Mouse (Mus musculus): Measurements from ENCODE around the gene Olfr56. TPM values are rescaled to one million over a fixed set of nuclear protein-coding genes. Genes with fewer than 3 reads are reported as not detected.
A peak's percentile ranks its signal among the peaks of the same experiment; 100 is the strongest.

Olfr56 gene
- polyA plus RNA-seq, 1 experiment from 2014 or later: not detected

GRCm38 (mm10) chr11:49108833-49109232, 130.1 kb downstream of the Olfr56 start:
- no peaks in the 10 kb centered on the region for H3K27me3 ChIP-seq (ENCODE audit: control insufficient read depth, insufficient read depth, low read length)
- no peak overlapping the region for H3K4me3 ChIP-seq (ENCODE audit: low read depth, low read length)
- H3K9me3 ChIP-seq (ENCODE audit: control insufficient read depth, low read length): no peaks in the 10 kb centered on the region
- ATAC-seq (replicated peaks; ENCODE audit: low FRiP score): no peak
- no peak overlapping the region for H3K27ac ChIP-seq (ENCODE audit: low read depth, low read length)
- WGBS: 45% methylated on average over 1 of the region's 1 CpGs
- H3K9ac ChIP-seq (ENCODE audit: low read length): no peak overlapping the region
- H3K4me2 ChIP-seq (ENCODE audit: low read depth, low read length, severe bottlenecking): no peak overlapping the region
- H3K4me1 ChIP-seq (replicated peaks; ENCODE audit: control insufficient read depth, insufficient read depth, low read length): no peaks in the 10 kb centered on the region
- H3K36me3 ChIP-seq (ENCODE audit: control insufficient read depth, insufficient read depth, low read length): no peaks in the 10 kb centered on the region
- peak; percentile 56 for DNase-seq (ENCODE audit: low spot score)

- no peak overlapping the region for H3K4me3 ChIP-seq (ENCODE audit: low read depth, low read length)
- no peaks in the 10 kb centered on the region for H3K9me3 ChIP-seq (ENCODE audit: control insufficient read depth, low read length)
- no peaks in the 10 kb centered on the region for H3K4me1 ChIP-seq (replicated peaks; ENCODE audit: control insufficient read depth, insufficient read depth, low read length)
- no peak overlapping the region for H3K9ac ChIP-seq (ENCODE audit: low read length)
- no peak for ATAC-seq (replicated peaks; ENCODE audit: low FRiP score)
- WGBS: 74% methylated on average over 1 of the region's 1 CpGs
- no peak overlapping the region for H3K27ac ChIP-seq (ENCODE audit: low read depth, low read length)
- no peak overlapping the region for H3K4me2 ChIP-seq (ENCODE audit: low read depth, low read length, severe bottlenecking)
- DNase-seq (ENCODE audit: low spot score): no peak
- H3K27me3 ChIP-seq (ENCODE audit: control insufficient read depth, insufficient read depth, low read length): no peaks in the 10 kb centered on the region
- no peaks in the 10 kb centered on the region for H3K36me3 ChIP-seq (ENCODE audit: control insufficient read depth, insufficient read depth, low read length)
These were observed 132.3 kb downstream of the Olfr56 start for GRCm38 (mm10) chr11:49111000-49111399.

- Histone ChIP-seq H3K9ac (ENCODE audit: low read length) (no peak overlapping the region), H3K27me3 (ENCODE audit: control insufficient read depth, insufficient read depth, low read length) (no peaks in the 10 kb centered on the region), H3K4me1 (replicated peaks; ENCODE audit: control insufficient read depth, insufficient read depth, low read length) (no peaks in the 10 kb centered on the region), H3K4me3 (ENCODE audit: low read depth, low read length) (no peak overlapping the region), H3K27ac (ENCODE audit: low read depth, low read length) (no peak overlapping the region), H3K36me3 (ENCODE audit: control insufficient read depth, insufficient read depth, low read length) (no peaks in the 10 kb centered on the region), H3K4me2 (ENCODE audit: low read depth, low read length, severe bottlenecking) (no peak overlapping the region), H3K9me3 (ENCODE audit: control insufficient read depth, low read length) (no peaks in the 10 kb centered on the region)
- ATAC-seq (replicated peaks; ENCODE audit: low FRiP score) (no peak), DNase-seq (ENCODE audit: low spot score) (no peak)
- 90% methylated on average over 6 of the region's 6 CpGs for WGBS
These were observed 134.0 kb downstream of the Olfr56 start for GRCm38 (mm10) chr11:49112624-49113219.

GRCm38 (mm10) chr11:49114158-49114557, 135.5 kb downstream of the Olfr56 start:
- Histone ChIP-seq H3K27ac (ENCODE audit: low read depth, low read length) (no peak overlapping the region), H3K4me2 (ENCODE audit: low read depth, low read length, severe bottlenecking) (no peak overlapping the region), H3K9me3 (ENCODE audit: control insufficient read depth, low read length) (no peaks in the 10 kb centered on the region), H3K9ac (ENCODE audit: low read length) (no peak overlapping the region), H3K4me3 (ENCODE audit: low read depth, low read length) (no peak overlapping the region), H3K27me3 (ENCODE audit: control insufficient read depth, insufficient read depth, low read length) (no peaks in the 10 kb centered on the region), H3K36me3 (ENCODE audit: control insufficient read depth, insufficient read depth, low read length) (no peaks in the 10 kb centered on the region), H3K4me1 (replicated peaks; ENCODE audit: control insufficient read depth, insufficient read depth, low read length) (no peaks in the 10 kb centered on the region)
- no peak for DNase-seq (ENCODE audit: low spot score)
- no peak for ATAC-seq (replicated peaks; ENCODE audit: low FRiP score)
- WGBS: 78% methylated on average over 2 of the region's 2 CpGs

GRCm38 (mm10) chr11:49114774-49115173, 136.1 kb downstream of the Olfr56 start, which contains the start of gene Olfr1396:
TSS of gene Olfr1396 (minus strand) at chr11:49114874.
- Histone ChIP-seq H3K4me2 (ENCODE audit: low read depth, low read length, severe bottlenecking) (no peak within 1 kb of the TSS), H3K9ac (ENCODE audit: low read length) (no peak within 1 kb of the TSS), H3K27ac (ENCODE audit: low read depth, low read length) (no peak within 1 kb of the TSS), H3K27me3 (ENCODE audit: control insufficient read depth, insufficient read depth, low read length) (no peaks in the 10 kb centered on the region), H3K4me3 (ENCODE audit: low read depth, low read length) (no peak within 1 kb of the TSS), H3K4me1 (replicated peaks; ENCODE audit: control insufficient read depth, insufficient read depth, low read length) (no peaks in the 10 kb centered on the region), H3K9me3 (ENCODE audit: control insufficient read depth, low read length) (no peaks in the 10 kb centered on the region), H3K36me3 (ENCODE audit: control insufficient read depth, insufficient read depth, low read length) (no peaks in the 10 kb centered on the region)
- ATAC-seq (replicated peaks; ENCODE audit: low FRiP score) (no peak), DNase-seq (ENCODE audit: low spot score) (no peak)

GRCm38 (mm10) chr11:49119635-49120034, 140.9 kb downstream of the Olfr56 start:
- WGBS: 85% methylated on average over 3 of the region's 3 CpGs
- DNase-seq (ENCODE audit: low spot score) (no peak), ATAC-seq (replicated peaks; ENCODE audit: low FRiP score) (no peak)
- H3K4me3 ChIP-seq (ENCODE audit: low read depth, low read length): no peak overlapping the region
- H3K9ac ChIP-seq (ENCODE audit: low read length): no peak overlapping the region
- H3K9me3 ChIP-seq (ENCODE audit: control insufficient read depth, low read length): no peaks in the 10 kb centered on the region
- no peak overlapping the region for H3K4me2 ChIP-seq (ENCODE audit: low read depth, low read length, severe bottlenecking)
- no peaks in the 10 kb centered on the region for H3K27me3 ChIP-seq (ENCODE audit: control insufficient read depth, insufficient read depth, low read length)
- no peak overlapping the region for H3K27ac ChIP-seq (ENCODE audit: low read depth, low read length)
- no peaks in the 10 kb centered on the region for H3K4me1 ChIP-seq (replicated peaks; ENCODE audit: control insufficient read depth, insufficient read depth, low read length)
- no peaks in the 10 kb centered on the region for H3K36me3 ChIP-seq (ENCODE audit: control insufficient read depth, insufficient read depth, low read length)

GRCm38 (mm10) chr11:49124169-49124568, 145.5 kb downstream of the Olfr56 start:
- WGBS: 85% methylated on average over 2 of the region's 2 CpGs
- no peak overlapping the region for H3K27ac ChIP-seq (ENCODE audit: low read depth, low read length)
- no peaks in the 10 kb centered on the region for H3K36me3 ChIP-seq (ENCODE audit: control insufficient read depth, insufficient read depth, low read length)
- no peak overlapping the region for H3K9ac ChIP-seq (ENCODE audit: low read length)
- H3K4me3 ChIP-seq (ENCODE audit: low read depth, low read length): no peak overlapping the region
- no peak for DNase-seq (ENCODE audit: low spot score)
- no peaks in the 10 kb centered on the region for H3K4me1 ChIP-seq (replicated peaks; ENCODE audit: control insufficient read depth, insufficient read depth, low read length)
- H3K27me3 ChIP-seq (ENCODE audit: control insufficient read depth, insufficient read depth, low read length): no peaks in the 10 kb centered on the region
- no peak for ATAC-seq (replicated peaks; ENCODE audit: low FRiP score)
- no peaks in the 10 kb centered on the region for H3K9me3 ChIP-seq (ENCODE audit: control insufficient read depth, low read length)
- no peak overlapping the region for H3K4me2 ChIP-seq (ENCODE audit: low read depth, low read length, severe bottlenecking)

- DNase-seq (ENCODE audit: low spot score): no peak
- Histone ChIP-seq H3K4me2 (ENCODE audit: low read depth, low read length, severe bottlenecking) (no peak within 1 kb of the TSS), H3K4me1 (replicated peaks; ENCODE audit: control insufficient read depth, insufficient read depth, low read length) (no peaks in the 10 kb centered on the region), H3K36me3 (ENCODE audit: control insufficient read depth, insufficient read depth, low read length) (no peaks in the 10 kb centered on the region), H3K4me3 (ENCODE audit: low read depth, low read length) (no peak within 1 kb of the TSS), H3K27ac (ENCODE audit: low read depth, low read length) (no peak within 1 kb of the TSS), H3K27me3 (ENCODE audit: control insufficient read depth, insufficient read depth, low read length) (no peaks in the 10 kb centered on the region), H3K9me3 (ENCODE audit: control insufficient read depth, low read length) (no peaks in the 10 kb centered on the region), H3K9ac (ENCODE audit: low read length) (no peak within 1 kb of the TSS)
- ATAC-seq (replicated peaks; ENCODE audit: low FRiP score): no peak
- WGBS: 94% methylated on average over 6 of the region's 6 CpGs
These were observed 163.3 kb downstream of the Olfr56 start, which contains the start of gene Olfr1395 for GRCm38 (mm10) chr11:49141974-49142373. TSS of gene Olfr1395 (plus strand) at chr11:49142274.

GRCm38 (mm10) chr11:49154077-49154476, 175.4 kb downstream of the Olfr56 start, which contains the start of gene Olfr1394:
TSS of gene Olfr1394 (plus strand) at chr11:49154377.
- no peak within 1 kb of the TSS for H3K27ac ChIP-seq (ENCODE audit: low read depth, low read length)
- ATAC-seq (replicated peaks; ENCODE audit: low FRiP score): no peak
- no peak within 1 kb of the TSS for H3K9ac ChIP-seq (ENCODE audit: low read length)
- 72% methylated on average over 1 of the region's 1 CpGs for WGBS
- no peaks in the 10 kb centered on the region for H3K27me3 ChIP-seq (ENCODE audit: control insufficient read depth, insufficient read depth, low read length)
- no peaks in the 10 kb centered on the region for H3K4me1 ChIP-seq (replicated peaks; ENCODE audit: control insufficient read depth, insufficient read depth, low read length)
- no peak for DNase-seq (ENCODE audit: low spot score)
- H3K4me2 ChIP-seq (ENCODE audit: low read depth, low read length, severe bottlenecking): no peak within 1 kb of the TSS
- H3K36me3 ChIP-seq (ENCODE audit: control insufficient read depth, insufficient read depth, low read length): no peaks in the 10 kb centered on the region
- H3K4me3 ChIP-seq (ENCODE audit: low read depth, low read length): no peak within 1 kb of the TSS
- no peaks in the 10 kb centered on the region for H3K9me3 ChIP-seq (ENCODE audit: control insufficient read depth, low read length)

Measured in forebrain, embryonic 11.5 days (tissue).